Mouse (Mus musculus) layer of hippocampus, adult 2 months (tissue): ENCODE results near the gene Ppm1j. TPM values are rescaled to one million over a fixed set of nuclear protein-coding genes. Genes with fewer than 3 reads are reported as not detected.

Experiments
- DNase-seq, 2 experiments: peaks; one replicate each; pipeline ENCODE4 v3.0.0; 2022; ENCODE audit warnings: low spot score in 2 of 2
- H3K27ac ChIP-seq: fragments of 200-600 bp; 2 replicates; pipeline ENCODE4 v1.8.1; 2022
- H3K4me3 ChIP-seq: fragments of 200-600 bp; 2 replicates; pipeline ENCODE4 v1.8.1; 2022; ENCODE audit warnings: mild to moderate bottlenecking
- CTCF ChIP-seq: fragments of 200-600 bp; conservative IDR thresholded peaks from 2 replicates; pipeline ENCODE4 v1.8.1; 2022; ENCODE audit warnings: antibody characterized with exemption, mild to moderate bottlenecking, moderate library complexity
- total RNA-seq, 2 experiments: library from RNA; stranded (reverse); gene quantifications; 2 replicates each; pipeline ENCODE4 v1.2.3; 2021

Ppm1j gene
- total RNA-seq, 2 experiments from 2014 or later, result 0.46 TPM; not detected in 1

GRCm38 (mm10) chr3:104789312-104789605 is 8.4 kb downstream of the Ppm1j start:
- H3K27ac ChIP-seq, result peak overlapping the region; percentile 79
- peak overlapping the region; percentile 61 for H3K4me3 ChIP-seq
- no peak for TF ChIP-seq CTCF
- no peak for DNase-seq

DNA sequence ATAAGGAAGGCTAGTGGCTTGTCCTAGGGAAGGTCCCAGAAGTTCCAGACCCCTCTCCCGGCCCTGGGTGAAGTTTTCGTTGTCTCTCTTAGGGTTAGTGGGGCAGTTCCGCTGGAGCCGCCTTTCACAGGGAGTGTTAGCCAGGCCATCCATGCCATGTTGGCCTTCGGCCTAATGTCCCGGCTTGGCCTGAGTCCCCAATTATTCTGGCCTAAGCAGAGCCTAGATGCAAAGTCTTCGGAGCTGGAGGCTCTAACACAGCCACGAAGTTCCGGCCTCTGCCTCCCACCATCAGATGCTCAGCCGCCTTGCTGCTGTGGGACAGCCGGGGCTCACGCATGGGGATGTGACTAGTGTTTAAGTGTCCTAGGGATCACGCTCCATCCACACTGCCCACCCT is 9.0 kb downstream of the Ppm1j start:
- H3K27ac ChIP-seq, result peak overlapping the region; percentile 79; the same call in 1 of the 2 replicates
- no peak for TF ChIP-seq CTCF
- no peak for DNase-seq

GRCm38 (mm10) chr3:104790401-104790937 is 9.6 kb downstream of the Ppm1j start:
- TF ChIP-seq CTCF, result no peak
- peak overlapping the region; percentile 79 for H3K27ac ChIP-seq
- peak; percentile 47 to 61 for DNase-seq
- H3K4me3 ChIP-seq, result peak overlapping the region; percentile 18; the same call in 1 of the 2 replicates

More for the DNA sequence above, 9.0 kb downstream of the Ppm1j start:
- peak overlapping the region; percentile 61 for H3K4me3 ChIP-seq

DNA sequence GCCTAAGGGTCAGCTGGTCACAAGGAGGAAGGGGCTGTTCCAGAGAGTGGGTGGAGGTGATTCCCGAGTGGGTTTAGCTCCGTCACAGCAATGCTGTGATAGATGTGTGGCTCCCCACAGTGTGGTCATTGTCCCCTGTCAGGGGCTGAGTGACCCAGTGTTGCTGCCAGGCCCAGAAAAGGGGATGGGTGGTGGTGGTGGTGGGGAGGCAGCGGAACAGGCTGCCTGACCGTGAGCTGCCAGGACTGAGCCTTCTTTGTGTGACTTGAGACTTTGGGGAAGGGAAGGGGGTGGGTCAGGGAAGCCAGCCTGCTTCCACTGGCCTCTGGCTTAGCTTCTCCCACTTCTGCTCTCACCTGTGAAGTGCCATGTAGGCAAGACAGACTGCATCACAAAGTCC is 10.2 kb downstream of the Ppm1j start:
- DNase-seq, result peak in 1 of 2 experiments; percentile 8
- peak overlapping the region; percentile 18; the same call in 1 of the 2 replicates for H3K4me3 ChIP-seq
- peak overlapping the region; percentile 46 for H3K27ac ChIP-seq
- TF ChIP-seq CTCF, result no peak

GRCm38 (mm10) chr3:104791671-104792070 is 10.8 kb downstream of the Ppm1j start:
- Histone ChIP-seq H3K27ac (peak overlapping the region; percentile 46; the same call in 1 of the 2 replicates), H3K4me3 (no peak overlapping the region)
- 0 out of 2 replicates have a peak, but pooled peaks have one; percentile 14 for TF ChIP-seq CTCF
- no peak for DNase-seq

GRCm38 (mm10) chr3:104792360-104793270 is 11.8 kb downstream of the Ppm1j start:
- H3K27ac ChIP-seq, result no peak overlapping the region
- TF ChIP-seq CTCF, result no peak
- H3K4me3 ChIP-seq, result no peak overlapping the region
- DNase-seq, result no peak

GRCm38 (mm10) chr3:104793871-104794828 is 13.3 kb downstream of the Ppm1j start:
- DNase-seq, result peak; percentile 58 to 68
- TF ChIP-seq CTCF, result no peak
- Histone ChIP-seq H3K4me3 (no peak overlapping the region), H3K27ac (no peak overlapping the region; the same call in 1 of the 2 replicates)

- Histone ChIP-seq H3K4me3 (no peak overlapping the region), H3K27ac (no peak overlapping the region)
- DNase-seq, result peak in 1 of 2 experiments; percentile 7
- no peak for TF ChIP-seq CTCF
Observed at GRCm38 (mm10) chr3:104794953-104795470, 14.2 kb downstream of the Ppm1j start.

DNA sequence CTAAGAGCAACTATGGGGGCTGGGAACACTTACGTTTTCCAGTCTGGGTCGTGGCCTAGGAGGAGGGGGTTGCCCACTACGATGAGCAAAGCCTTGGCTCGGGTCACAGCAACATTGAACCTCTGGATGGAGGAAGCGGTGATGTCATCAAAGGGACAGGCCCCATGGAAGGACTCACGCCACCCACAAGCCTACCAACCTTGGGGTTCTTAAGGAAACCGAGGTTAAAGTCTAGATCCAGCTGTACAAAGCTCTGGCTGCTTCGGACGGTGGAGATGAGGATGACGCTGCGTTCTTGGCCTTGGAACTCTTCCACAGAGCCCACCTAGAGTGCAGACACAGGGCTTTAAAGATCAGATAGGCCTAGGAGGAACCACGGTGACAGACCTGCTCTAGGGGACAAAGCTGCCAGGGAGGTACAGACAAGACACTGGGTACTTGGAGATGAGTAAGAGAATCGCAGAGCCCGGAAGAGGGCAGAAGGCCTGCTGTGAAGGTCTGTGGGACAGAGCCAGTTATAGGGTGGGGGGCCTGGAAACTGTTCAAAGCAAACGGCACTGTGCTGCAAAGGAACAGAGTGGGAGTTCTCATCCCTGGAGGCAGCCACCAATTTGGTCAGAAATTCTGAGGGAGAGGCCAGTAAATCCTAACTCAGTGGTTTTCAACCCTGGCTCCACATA is 14.9 kb downstream of the Ppm1j start:
- no peak for DNase-seq
- Histone ChIP-seq H3K27ac (no peak overlapping the region; the same call in 1 of the 2 replicates), H3K4me3 (no peak overlapping the region)
- TF ChIP-seq CTCF, result no peak

DNA sequence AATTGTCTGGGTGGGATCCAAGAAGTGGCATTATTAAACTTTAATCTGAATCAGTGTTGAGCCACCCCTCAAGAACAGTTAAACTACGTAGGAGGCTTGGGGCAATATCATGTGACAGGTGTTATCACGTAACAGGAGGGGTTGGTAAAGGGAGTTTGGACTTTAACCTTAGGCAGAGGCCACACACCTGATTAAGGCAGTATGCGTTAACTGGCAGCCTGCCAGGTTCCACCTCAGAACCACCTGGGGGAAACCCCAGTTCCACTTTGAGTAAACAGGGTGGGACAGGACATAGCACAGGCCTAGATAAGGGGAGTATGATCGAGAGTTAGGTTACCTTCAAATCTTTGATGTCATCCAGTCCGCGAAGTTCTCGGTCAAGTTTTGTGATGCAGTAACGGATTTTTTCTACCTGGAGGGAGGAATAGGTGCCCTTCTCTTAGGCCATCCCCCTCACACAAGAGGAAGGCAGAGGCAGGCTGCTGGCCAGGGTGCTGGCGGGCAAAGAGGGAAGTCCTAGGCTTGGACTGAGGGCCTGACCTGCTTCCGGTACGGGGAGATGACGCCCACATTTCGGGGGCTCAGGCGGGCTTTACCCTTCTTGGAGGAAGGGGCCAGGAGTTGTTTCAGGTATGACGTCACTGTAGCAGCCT is 15.7 kb downstream of the Ppm1j start:
- no peak for DNase-seq
- TF ChIP-seq CTCF, result no peak

GRCm38 (mm10) chr3:104800681-104801080 is 19.8 kb downstream of the Ppm1j start:
- Histone ChIP-seq H3K27ac (no peak overlapping the region), H3K4me3 (no peak overlapping the region)
- TF ChIP-seq CTCF, result no peak
- DNase-seq, result peak in 1 of 2 experiments; percentile 1

More for the DNA sequence above, 15.7 kb downstream of the Ppm1j start:
- Histone ChIP-seq H3K4me3 (no peak overlapping the region), H3K27ac (no peak overlapping the region; the same call in 1 of the 2 replicates)
